Mouse (Mus musculus) cortical plate, adult 2 months (tissue): ENCODE measurements around the gene Ckap5. TPM values are rescaled to one million over a fixed set of nuclear protein-coding genes. Genes with fewer than 3 reads are reported as not detected.
"Not testable (repeated sequence)": the region's sequence is repeated elsewhere in the genome, so short reads cannot be mapped to it uniquely, and the experiment has no call there.

ENCODE experiments used
- H3K27ac ChIP-seq: fragments of 200-500 bp; 2 replicates; pipeline ENCODE4 v1.5.1; 2012; ENCODE audit warnings: low read length, control low read depth, inconsistent platforms; ENCODE audit not compliant: insufficient read depth
- H3K4me1 ChIP-seq: fragments of 200-500 bp; 2 replicates; pipeline ENCODE4 v1.6.1; 2011; ENCODE audit warnings: low read length; ENCODE audit not compliant: control insufficient read depth, insufficient read depth
- H3K4me3 ChIP-seq: fragments of 200-500 bp; 2 replicates; pipeline ENCODE4 v1.5.1; 2011; ENCODE audit warnings: mild to moderate bottlenecking, low read length, control low read depth; ENCODE audit not compliant: insufficient read depth
- CTCF ChIP-seq: fragments of 200-500 bp; IDR thresholded peaks from 2 replicates; pipeline ENCODE4 v1.5.1; 2011; ENCODE audit warnings: mild to moderate bottlenecking, control low read depth, low read length; ENCODE audit not compliant: insufficient read depth; ENCODE audit errors: extremely low read depth
- POLR2A ChIP-seq: fragments of 200-500 bp; IDR thresholded peaks from 2 replicates; pipeline ENCODE4 v1.6.1; 2011; ENCODE audit warnings: mild to moderate bottlenecking, low read length, control low read depth; ENCODE audit not compliant: insufficient read depth; ENCODE audit errors: extremely low read depth
- polyA plus RNA-seq: library from polyadenylated mRNA; depleted of rRNA; stranded (reverse); fragments of >200 nt; gene quantifications from 2 replicates; pipeline ENCODE4 v1.2.3, GENCODE M21; 2012

Ckap5 gene
- polyA plus RNA-seq, 1 experiment: 65.8 TPM

GRCm38 (mm10) chr2:91622356-91622755 is 95.8 kb downstream of the Ckap5 start:
- Histone ChIP-seq H3K27ac (no peak overlapping the region), H3K4me1 (no peaks in the 10 kb centered on the region), H3K4me3 (no peak overlapping the region)
- TF ChIP-seq POLR2A: no peak
- no peak for TF ChIP-seq CTCF

- not testable (repeated sequence) for H3K4me3 ChIP-seq, H3K27ac ChIP-seq, H3K4me1 ChIP-seq
Measured at GRCm38 (mm10) chr2:91623366-91623765, 96.8 kb downstream of the Ckap5 start.

- H3K4me1 ChIP-seq: no peaks in the 10 kb centered on the region
- TF ChIP-seq POLR2A (no peak), CTCF (no peak)
- no peak overlapping the region for H3K4me3 ChIP-seq
- H3K27ac ChIP-seq: no peak overlapping the region
Measured at GRCm38 (mm10) chr2:91627486-91627885, 100.9 kb downstream of the Ckap5 start.

GRCm38 (mm10) chr2:91628171-91628570 is 101.6 kb downstream of the Ckap5 start:
- TF ChIP-seq CTCF: no peak
- no peak for TF ChIP-seq POLR2A
- H3K27ac ChIP-seq: no peak overlapping the region
- no peaks in the 10 kb centered on the region for H3K4me1 ChIP-seq
- H3K4me3 ChIP-seq: no peak overlapping the region

- no peak for TF ChIP-seq POLR2A
- no peak for TF ChIP-seq CTCF
- H3K27ac ChIP-seq: no peak overlapping the region
Measured at GRCm38 (mm10) chr2:91629682-91630081, 103.1 kb downstream of the Ckap5 start.

GRCm38 (mm10) chr2:91630384-91630783 is 103.8 kb downstream of the Ckap5 start:
- TF ChIP-seq CTCF: no peak
- no peak for TF ChIP-seq POLR2A
- H3K4me1 ChIP-seq: 0 out of 2 replicates have a peak, but pooled peaks cover 4% of the 10 kb centered on the region
- no peak overlapping the region for H3K4me3 ChIP-seq
- no peak overlapping the region for H3K27ac ChIP-seq

More at GRCm38 (mm10) chr2:91629682-91630081, 103.1 kb downstream of the Ckap5 start:
- 0 out of 2 replicates have a peak, but pooled peaks cover 2% of the 10 kb centered on the region for H3K4me1 ChIP-seq
- H3K4me3 ChIP-seq: no peak overlapping the region

- no peak for TF ChIP-seq POLR2A
- no peak for TF ChIP-seq CTCF
- H3K27ac ChIP-seq: no peak overlapping the region
- no peak overlapping the region for H3K4me3 ChIP-seq
- H3K4me1 ChIP-seq: 0 out of 2 replicates have a peak, but pooled peaks cover 4% of the 10 kb centered on the region
Measured at GRCm38 (mm10) chr2:91631826-91632225, 105.3 kb downstream of the Ckap5 start.

- Histone ChIP-seq H3K4me3 (no peak overlapping the region), H3K4me1 (0 out of 2 replicates have a peak, but pooled peaks cover 4% of the 10 kb centered on the region), H3K27ac (no peak overlapping the region)
- TF ChIP-seq POLR2A: no peak
- TF ChIP-seq CTCF: no peak
Measured at GRCm38 (mm10) chr2:91632316-91632715, 105.8 kb downstream of the Ckap5 start.

- H3K27ac ChIP-seq: no peak overlapping the region
- H3K4me1 ChIP-seq: 0 out of 2 replicates have a peak, but pooled peaks cover 4% of the 10 kb centered on the region
- no peak overlapping the region for H3K4me3 ChIP-seq
- TF ChIP-seq POLR2A (no peak), CTCF (no peak)
Measured at GRCm38 (mm10) chr2:91633334-91633977, 106.9 kb downstream of the Ckap5 start.

GRCm38 (mm10) chr2:91634841-91635240 is 108.3 kb downstream of the Ckap5 start:
- TF ChIP-seq POLR2A (no peak), CTCF (no peak)
- H3K4me3 ChIP-seq: no peak overlapping the region
- 0 out of 2 replicates have a peak, but pooled peaks cover 4% of the 10 kb centered on the region for H3K4me1 ChIP-seq
- H3K27ac ChIP-seq: no peak overlapping the region
